Mouse (Mus musculus) urinary bladder, postnatal 4 days (tissue): ENCODE results near the gene Olfr1347.
"Not testable (repeated sequence)": the region's sequence is repeated elsewhere in the genome, so short reads cannot be mapped to it uniquely, and the experiment has no call there.

Experiments
- DNase-seq, 2 experiments: peaks; one replicate each; pipeline ENCODE4 v3.0.0; 2021 to 2022; ENCODE audit warnings: low spot score in 2 of 2

The Olfr1347 gene

DNA sequence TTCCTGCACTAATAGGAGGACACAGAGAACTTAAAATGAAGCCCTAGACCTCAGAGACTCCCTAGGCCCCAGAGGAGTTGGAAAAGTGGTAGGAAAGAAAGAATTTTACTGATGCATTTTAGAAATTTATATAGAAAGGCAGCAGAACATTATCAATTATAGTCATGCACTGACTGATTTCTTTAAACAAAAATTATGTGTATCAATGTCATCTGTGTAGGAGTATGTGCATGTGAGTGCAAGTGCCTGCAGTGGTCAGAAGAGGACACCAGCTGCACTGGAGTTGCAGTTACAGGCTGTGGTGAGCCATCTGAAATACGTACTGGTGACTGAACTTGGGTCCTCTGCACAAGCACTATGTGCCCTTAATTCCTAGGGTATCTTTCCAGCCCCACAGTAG lies at the start of gene Olfr1347:
TSS of gene Olfr1347 (minus strand) at position 101 of the 400 bp plus-strand sequence.
- no peak for DNase-seq

- DNase-seq = no peak
These were observed 26.6 kb upstream of the Olfr1347 start for GRCm38 (mm10) chr7:6526141-6526540.

- DNase-seq = no peak
These were observed 25.4 kb upstream of the Olfr1347 start for GRCm38 (mm10) chr7:6525001-6525400.

- DNase-seq = no peak
These were observed 23.3 kb upstream of the Olfr1347 start, which contains the start of gene Olfr1349 for GRCm38 (mm10) chr7:6522850-6523249. Gene Olfr1349, minus strand, starts transcription at chr7:6522950.

DNA sequence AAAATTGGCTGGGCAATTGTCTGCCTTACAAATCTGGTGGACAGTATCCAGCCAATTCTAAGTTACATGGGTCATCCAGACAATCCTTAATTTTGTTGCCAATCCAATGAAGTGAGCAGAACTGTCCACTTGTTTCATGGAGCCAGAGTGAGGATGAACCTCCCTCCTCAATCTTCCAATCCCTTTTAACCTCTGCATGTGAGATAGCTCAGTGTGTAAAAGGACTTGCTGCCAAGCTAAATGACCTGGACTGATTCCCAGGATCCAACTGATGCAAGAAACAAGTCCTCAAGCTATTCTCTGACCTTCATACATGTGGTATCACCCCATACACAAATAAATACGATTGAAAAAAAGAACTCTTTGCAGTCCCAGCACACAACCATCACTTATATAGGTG lies 22.1 kb upstream of the Olfr1347 start:
- DNase-seq = no peak

DNA sequence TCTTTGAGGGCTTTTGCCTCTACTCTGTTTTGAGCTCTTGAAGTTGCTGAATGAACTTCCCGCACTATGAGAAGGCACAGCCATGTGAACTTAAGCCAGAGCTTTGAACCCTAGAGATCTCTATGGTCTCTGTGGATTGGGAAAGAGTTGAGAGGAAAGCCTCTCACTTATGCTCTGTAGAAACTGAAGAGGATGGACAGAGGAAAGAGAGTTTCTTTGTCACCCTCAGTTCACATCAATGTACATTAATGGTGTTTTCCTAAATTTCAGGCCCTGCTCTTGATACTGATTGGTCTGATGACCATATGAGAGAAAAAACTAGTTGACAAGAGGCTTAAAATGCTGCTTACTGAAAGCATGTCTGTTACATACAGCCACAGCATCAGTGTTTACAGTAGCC lies 9.1 kb upstream of the Olfr1347 start, which contains the start of gene Olfr1348:
TSS of gene Olfr1348 (minus strand) at position 101 of the 400 bp plus-strand sequence.
- no peak for DNase-seq

DNA sequence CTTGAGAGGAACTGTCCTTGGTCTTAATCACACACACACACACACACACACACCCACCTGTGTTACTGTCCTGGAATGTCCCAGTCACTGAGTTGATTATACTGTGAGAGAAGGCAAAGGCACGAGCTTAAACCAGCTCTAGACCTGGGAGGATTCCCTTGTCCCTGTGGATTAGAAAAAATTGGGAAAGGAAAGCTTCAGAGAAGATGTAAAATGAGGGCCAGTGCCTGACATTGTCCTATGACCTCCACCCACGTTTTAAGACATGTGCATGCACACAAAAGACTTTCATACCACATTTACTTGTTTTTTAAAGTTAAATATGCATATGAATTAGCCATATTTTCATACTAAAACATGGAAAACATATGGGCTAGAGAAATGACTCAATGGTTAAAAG lies 12.7 kb downstream of the Olfr1347 start, which contains the start of gene Olfr5:
TSS of gene Olfr5 (minus strand) at position 101 of the 400 bp plus-strand sequence.
- DNase-seq = no peak

DNA sequence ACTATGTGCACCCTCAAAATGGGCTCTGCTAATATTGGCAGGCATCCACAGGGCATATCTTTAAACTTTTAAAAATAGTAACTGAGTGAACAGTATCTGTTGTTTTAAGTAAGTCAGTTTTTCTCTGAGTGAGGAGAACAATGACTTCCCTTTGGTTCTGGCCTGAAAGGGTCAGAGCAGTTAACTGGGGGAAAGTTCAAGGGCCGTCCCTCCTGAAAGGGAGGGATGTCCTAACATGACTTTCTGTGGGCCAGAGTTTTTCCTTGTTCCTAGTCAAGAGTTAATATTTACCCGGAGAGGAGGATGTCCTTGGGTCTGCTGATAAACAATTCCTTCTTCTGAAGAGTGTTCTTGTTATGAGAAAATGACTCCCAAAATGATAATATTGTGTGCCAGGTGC lies 21.9 kb downstream of the Olfr1347 start:
- DNase-seq = not testable (repeated sequence)

GRCm38 (mm10) chr7:6466951-6467350 lies 32.6 kb downstream of the Olfr1347 start, which contains the start of gene Olfr1346:
Gene Olfr1346, plus strand, starts transcription at chr7:6467101.
- DNase-seq = no peak

- no peak for DNase-seq
These were observed 43.2 kb downstream of the Olfr1347 start for GRCm38 (mm10) chr7:6456399-6456798.

- DNase-seq = no peak
These were observed 43.7 kb downstream of the Olfr1347 start, which contains the start of gene Olfr1336 for GRCm38 (mm10) chr7:6455868-6456267. Gene Olfr1336, plus strand, starts transcription at chr7:6456168.

- DNase-seq = no peak
These were observed 51.8 kb downstream of the Olfr1347 start for GRCm38 (mm10) chr7:6447771-6448170.

DNA sequence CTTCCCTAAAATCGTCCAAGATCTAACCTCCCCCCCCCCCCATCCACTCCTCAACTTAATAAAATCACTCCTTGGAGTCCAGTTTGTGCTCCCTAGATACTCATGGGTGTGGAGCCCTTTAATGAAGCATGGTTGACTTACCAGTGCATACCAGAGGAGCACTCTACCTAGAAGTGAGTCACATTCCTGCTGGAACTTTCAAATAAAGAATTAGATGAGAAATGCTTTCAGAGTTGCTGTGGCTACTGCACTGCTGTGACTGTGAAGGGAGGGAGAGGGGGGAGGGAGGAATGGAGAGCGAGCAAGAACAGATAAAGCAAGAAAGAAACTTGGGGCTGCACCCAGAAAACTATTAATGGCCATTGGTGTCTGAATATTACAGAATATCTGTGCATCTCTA lies 58.4 kb downstream of the Olfr1347 start:
- DNase-seq = no peak

DNA sequence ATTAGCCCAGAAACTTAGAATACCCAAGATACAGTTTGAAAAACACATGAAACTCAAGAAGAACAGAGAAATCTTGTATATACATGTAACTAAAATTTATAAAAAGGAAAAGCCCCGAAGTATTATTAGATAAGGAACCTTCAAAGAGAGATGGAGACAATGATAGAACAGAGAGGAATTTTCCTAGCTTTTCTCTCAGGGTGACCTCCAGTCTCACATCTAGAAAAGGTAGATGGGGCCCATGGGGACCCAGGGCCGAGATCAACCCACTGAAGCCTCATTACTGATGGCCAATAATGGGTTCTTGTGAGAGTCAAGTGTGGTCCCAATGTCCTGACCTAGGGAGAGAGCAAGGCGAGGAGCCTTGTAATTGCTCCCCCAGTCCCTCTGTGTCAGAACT lies 61.2 kb downstream of the Olfr1347 start, which contains the start of gene Olfr1344:
TSS of gene Olfr1344 (plus strand) at position 301 of the 400 bp plus-strand sequence.
- DNase-seq = no peak
